Mouse (Mus musculus): Measurements from ENCODE around the gene Ifngr1.

DNA sequence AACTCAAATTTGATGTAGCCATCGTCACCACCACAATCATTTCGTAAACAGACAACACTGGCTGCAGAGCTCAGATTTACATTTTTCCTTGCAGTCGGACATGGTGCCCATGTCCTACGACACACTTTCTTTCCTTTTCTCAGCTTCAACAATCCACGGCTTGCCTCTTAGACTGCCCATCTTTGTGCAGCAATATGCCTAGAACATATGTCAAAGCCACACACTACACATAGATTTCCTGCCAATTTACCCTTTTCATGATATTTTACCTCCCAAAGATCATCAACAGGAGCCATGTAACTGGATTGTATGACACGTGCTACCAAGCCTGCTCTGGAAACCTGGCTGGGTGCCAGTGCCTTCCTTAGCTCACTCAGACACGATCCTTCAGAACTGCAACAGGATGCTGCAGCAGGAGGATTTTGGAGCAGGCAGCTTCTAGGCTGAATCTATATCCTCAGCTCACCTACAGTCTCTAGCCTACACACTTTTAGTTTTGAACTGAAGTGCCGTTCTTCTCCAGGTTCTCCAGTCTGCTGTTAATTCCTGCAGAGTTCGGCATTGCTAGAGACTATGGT, 13.3 kb upstream of the Ifngr1 start:
- TF ChIP-seq POLR2A (IDR thresholded peaks at IDR 0.05; ENCODE audit: control insufficient read depth, extremely low read depth, insufficient read depth, low read length, poor library complexity) = no peak
- no peak for TF ChIP-seq CTCF (IDR thresholded peaks at IDR 0.05; ENCODE audit: borderline replicate concordance, control insufficient read depth, extremely low read depth, insufficient read depth, low read length, poor library complexity)

All from thymus, adult 2 months (tissue).